Mouse (Mus musculus): Measurements from ENCODE around the gene Arhgap1.
A peak's percentile ranks its signal among the peaks of the same experiment; 100 is the strongest.

The Arhgap1 gene

GRCm38 (mm10) chr2:91701366-91701765, 51.7 kb downstream of the Arhgap1 start:
- no peak for DNase-seq

GRCm38 (mm10) chr2:91705736-91706135, 56.1 kb downstream of the Arhgap1 start:
- DNase-seq = no peak

- DNase-seq = no peak
These were observed 56.8 kb downstream of the Arhgap1 start for GRCm38 (mm10) chr2:91706456-91706855.

GRCm38 (mm10) chr2:91708361-91708760, 58.7 kb downstream of the Arhgap1 start:
- no peak for DNase-seq

- DNase-seq = peak; percentile 94 to 95
These were observed 60.9 kb downstream of the Arhgap1 start, which contains the start of the genes Atg13 and Harbi1 for GRCm38 (mm10) chr2:91710272-91711234. Gene Atg13 (minus strand): TSS chr2:91710576. Gene Harbi1 (plus strand): TSS chr2:91710852.

- no peak for DNase-seq
These were observed 61.7 kb downstream of the Arhgap1 start for GRCm38 (mm10) chr2:91711256-91711925.

- no peak for DNase-seq
These were observed 65.3 kb downstream of the Arhgap1 start for GRCm38 (mm10) chr2:91714921-91715320.

GRCm38 (mm10) chr2:91718276-91718675, 68.6 kb downstream of the Arhgap1 start:
- no peak for DNase-seq
